Mouse (Mus musculus): ENCODE data around the gene Ascc3.

Ascc3 gene

DNA sequence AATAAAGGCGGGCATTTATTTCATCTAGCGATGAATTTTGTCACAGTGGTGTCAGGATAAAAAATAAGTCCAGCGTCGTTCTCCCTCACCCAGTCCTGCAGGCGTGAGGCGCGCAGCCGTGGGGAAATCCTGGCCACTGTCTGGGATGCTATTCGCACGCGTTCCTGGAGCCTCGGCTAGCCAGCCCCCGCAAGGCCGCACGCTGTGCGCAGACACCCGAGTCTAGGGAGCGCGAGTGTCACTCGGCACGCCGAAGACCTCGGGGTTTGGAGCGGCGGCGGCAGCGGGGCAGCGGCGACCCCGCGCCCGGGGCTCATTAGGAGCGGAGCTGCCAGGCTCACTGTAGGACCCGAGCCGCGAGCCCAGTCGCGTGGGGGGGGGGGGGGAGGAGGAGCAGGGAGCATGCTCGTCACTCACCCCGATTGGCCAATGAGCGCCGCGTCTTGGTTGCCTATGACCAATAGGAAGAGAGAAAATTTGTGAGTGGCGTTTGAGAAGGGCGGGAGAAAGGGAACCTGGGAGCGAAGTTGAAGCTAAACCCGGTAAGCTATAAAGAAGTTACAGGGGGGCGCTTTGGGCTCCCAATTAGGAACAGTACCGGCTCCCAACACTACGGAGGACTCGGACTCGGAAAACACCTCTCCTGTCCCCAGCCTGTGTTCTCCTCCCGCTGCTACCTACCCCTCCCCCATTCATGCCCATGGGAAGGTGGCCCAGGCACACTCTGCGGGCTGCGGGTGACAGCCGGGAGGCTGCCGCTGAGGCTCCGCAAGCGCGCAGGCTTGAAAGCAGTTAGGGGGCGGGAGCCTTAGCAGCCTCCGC is 301.9 kb downstream of the Ascc3 start, which contains the start of gene Sim1:
Sim1 (plus strand) TSS at position 585 of the 822 bp plus-strand sequence.
- DNase-seq (ENCODE audit: low read depth, low spot score), result peak; percentile 94

DNA sequence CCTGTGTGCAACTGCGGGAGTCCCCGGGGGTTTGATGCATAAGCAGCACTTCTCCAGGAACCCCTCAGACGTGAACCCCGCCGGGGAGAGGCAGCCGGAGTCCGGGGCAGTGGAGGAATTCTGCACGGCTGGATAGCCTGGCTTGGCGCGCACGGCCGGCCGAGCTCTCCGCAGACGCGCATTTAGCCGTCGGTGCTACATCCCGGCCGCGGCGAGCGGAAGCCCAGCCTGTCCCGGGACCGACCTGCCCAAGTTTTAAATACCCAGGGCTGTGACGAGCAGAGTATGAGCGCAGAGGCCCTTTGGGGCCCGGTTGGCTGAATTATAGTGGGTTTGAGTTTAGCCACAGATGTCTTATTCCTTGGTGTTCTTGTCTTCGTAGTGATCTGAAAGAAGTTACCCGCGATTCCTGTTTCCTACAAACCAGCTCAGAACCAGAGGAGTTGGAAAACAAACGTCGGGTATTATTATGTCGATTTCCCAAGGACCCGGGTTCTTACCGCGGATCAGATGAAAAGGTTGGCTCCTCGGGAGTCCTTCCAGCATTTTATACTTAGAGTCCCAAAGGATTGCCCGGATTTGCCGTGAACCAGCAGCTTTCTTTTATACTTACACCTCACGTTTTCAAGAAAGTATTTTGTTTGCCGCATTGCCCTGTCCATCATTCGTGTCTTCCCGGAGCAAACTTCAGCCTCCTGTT is 302.8 kb downstream of the Ascc3 start:
- DNase-seq (ENCODE audit: low read depth, low spot score), result no peak

DNA sequence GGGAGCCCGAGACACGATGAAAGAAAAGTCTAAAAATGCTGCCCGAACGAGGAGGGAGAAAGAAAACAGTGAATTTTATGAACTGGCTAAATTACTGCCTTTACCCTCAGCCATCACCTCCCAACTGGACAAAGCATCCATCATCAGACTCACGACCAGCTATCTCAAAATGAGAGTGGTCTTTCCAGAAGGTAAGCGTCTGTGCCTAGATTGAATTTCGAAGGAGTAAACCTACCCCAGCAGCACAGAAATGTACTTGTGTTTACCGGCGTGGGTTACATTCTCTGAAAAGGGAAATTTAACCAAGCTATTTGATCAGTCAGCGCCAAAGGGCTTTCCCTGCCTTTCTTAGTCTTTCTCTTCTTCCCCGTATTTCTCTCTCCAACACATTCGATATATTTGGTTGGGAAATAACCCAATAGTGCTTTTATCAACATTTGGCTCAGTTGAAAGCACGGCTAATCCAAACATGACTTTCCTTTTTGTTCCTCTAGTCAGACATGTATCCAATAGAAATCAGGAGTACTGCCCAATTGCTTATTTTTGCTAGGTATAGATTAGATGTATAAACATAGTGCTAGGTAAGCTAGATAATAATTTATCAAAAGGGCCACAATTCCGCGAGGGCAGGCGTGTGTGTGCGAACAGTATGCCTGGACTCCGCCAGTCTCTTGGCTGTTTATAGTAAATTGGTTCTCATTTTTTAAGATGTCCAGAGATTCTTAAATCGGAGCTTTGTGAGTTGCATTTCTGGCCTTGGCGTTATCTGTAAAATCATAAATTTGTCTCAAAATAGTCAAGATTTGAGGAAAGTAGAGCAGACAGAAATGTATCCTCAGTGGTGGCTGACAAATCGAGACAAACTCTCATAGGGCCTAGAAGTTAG is 303.7 kb downstream of the Ascc3 start:
- DNase-seq (ENCODE audit: low read depth, low spot score), result no peak

DNA sequence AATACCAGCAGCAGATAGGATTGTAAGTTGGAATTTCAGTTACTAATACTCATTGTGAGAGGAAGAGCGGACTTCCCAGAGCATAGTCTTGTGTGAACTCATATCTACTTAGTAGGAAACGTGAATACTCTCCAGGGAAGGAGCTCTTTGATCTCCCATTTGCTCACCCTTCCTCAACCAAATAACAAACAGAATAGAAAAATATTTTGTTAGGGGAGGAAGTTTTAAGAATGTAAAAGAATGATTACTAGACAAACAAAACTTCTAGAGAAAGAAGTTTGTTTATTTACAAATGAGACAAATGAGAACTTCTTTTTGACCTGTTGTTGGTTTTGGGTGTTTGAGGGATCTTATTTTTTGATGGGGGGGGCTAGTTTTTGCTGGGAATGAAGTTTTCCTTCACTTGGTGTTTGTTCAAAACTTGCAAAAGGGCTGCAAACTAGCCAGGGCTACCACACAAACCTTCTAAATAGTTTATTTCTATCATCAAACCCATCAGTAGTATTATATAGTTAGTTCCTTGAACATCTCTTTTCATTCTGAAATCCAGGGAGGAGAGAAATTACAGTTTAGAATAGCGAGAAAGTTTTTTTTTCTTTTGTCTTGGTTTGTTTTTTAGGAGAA is 304.4 kb downstream of the Ascc3 start:
- DNase-seq (ENCODE audit: low read depth, low spot score), result no peak

DNA sequence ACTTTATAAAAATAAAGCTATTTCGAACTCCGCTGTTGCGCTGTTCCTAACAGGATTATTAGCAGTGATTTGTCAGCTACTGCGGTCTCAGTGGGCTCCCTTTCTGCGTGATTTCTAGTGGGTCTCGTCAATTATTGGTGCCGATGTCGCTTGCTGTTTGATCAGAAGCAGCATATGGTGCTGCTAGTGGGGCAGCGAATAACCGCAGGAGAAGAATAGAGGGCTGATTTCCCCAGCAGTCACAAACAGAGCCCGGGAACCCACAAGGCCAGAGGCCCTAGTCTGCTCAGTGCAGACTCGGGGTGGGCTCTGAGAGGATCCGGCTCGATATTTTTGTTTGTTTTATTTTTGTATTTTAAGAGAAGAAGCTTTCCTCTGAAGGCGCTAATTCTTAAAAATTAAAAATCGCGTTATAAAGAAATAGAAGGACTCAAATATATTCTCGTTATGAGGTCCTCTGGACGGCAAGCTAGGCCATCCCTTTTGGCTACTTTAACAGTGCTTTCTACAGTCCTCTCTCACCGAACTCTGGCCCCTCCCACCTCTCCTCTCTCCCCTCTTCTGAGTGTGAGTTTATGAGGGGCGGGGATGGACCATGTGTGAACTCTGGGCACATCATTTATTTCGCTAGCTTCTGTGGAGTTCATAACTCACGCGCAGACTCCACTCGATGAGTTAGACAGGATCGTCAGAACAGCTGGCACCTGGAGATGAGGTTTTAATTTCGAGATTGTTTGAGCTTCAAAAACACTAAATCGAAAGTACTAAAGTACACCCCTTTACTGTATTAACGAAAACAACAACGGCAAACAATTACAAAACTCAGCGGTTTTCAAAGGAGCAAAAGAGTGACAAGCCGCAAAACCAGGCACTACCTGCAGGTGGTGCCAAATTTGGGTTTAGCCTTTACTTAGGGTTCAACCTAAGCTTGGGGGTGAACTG is 305.3 kb downstream of the Ascc3 start:
- DNase-seq (ENCODE audit: low read depth, low spot score), result no peak

DNA sequence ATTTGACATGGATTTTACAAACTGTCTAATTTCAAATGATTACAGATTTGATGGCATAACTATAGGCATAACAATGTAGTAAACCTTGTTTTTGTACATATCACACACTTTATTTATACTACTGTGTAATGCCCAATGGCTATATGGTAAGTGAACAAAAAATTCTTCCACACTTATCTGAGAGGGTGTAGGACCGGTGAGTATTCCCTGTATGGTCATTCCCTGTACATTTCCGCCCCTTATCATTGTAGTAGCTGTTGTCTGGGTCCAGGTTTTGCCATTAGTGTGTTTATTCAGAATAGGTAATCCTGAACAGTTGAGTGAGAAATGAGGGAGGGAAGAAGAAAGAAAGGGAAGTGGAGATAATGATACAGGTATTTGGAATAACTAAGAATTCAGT is 306.2 kb downstream of the Ascc3 start:
- DNase-seq (ENCODE audit: low read depth, low spot score), result no peak

DNA sequence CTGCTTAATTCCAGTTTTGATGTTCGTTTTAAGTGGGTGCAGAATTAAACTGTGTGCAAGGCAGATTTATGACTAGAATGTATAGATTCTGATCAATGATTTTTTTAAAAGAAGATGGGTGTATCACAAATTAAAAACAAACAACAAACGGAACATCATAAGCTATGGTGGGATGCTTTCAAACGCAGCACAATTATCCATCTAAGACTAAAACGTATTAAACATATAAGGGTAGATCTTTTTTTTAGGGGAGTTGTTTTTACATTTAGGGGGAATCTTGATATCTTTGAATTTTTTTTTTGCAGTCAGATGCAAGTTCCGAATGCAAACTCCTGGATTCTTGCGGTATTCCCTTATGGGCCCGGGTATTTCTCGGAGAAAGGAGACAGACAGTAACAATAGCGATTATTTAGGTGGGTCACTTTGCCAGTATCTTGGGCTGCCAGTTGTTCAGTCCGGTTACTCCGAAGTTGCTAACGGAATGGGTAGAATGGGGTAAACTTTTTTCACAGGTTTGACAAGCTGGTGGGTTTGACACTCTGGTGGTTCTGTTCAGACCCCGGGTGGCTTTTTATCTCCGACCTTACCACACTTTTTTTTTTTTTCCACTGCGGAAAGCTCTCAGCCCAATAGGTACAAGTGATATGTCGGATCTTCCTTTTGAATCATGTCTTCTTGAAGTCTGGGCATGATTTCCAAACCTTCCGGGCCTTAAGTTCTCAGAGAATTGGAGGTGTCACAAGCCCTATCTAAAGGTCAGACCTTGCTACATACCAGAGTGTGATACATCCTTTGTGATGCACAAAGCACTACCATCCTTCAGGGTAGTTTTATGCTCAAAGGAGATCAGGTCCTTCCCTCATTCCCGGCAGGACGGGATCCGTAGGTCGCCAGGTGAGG is 307.6 kb downstream of the Ascc3 start:
- DNase-seq (ENCODE audit: low read depth, low spot score), result no peak

All from mesoderm, embryonic 11.5 days (tissue).